Mouse (Mus musculus): ENCODE measurements around the gene Upb1.

DNA sequence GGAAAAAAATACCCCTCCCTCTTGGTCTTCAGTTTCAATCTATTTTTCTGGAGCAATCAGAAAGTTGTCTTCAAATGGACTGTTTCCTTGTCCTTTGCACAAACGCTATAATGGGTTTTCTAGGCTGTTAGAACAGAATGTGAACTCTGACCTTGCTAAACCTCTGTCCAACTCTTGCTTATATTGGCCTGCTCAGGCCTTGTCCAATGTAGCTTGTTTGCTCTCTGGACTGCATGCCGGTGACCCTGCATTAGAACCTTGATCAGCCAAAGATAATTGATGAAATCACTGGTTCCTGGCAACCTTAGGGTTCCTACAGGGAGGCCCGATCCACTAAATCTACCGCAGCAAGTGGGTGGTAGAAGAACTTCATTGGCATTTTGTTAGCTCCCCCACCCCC lies 6.8 kb downstream of the Upb1 start:
- TF ChIP-seq TAL1 (conservative IDR thresholded peaks at IDR 0.05; ENCODE audit: low read depth, low read length) (no peak), CTCF (IDR thresholded peaks at IDR 0.05; ENCODE audit: low read depth, low read length) (no peak)

All from G1E (cell line).